Mouse (Mus musculus) urinary bladder, postnatal 25 days (tissue): ENCODE results near the gene 1600012H06Rik.
"Not testable (repeated sequence)": the region's sequence is repeated elsewhere in the genome, so short reads cannot be mapped to it uniquely, and the experiment has no call there.

ENCODE experiments used
- DNase-seq: peaks from one replicate; pipeline ENCODE4 v3.0.0; 2022; ENCODE audit warnings: low spot score

1600012H06Rik gene

DNA sequence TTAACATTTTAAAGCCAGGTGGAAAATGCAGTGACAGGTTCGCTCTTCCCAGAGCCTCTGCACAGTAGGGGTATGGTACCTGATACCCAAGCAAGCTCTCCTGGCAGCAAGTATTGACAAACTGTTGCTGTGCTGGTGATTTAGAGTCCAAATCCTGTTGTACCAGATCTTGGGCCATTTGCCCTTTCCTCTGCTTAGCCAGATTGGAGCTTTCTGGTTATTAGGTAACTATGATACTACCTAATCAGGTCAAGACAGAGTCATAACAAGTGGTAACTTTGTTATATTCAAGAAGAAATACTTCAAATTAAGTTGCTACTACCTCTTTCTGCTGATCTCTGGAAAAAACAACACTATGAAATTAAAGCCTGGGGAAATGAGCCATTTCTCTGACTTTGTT lies 1.6 kb downstream of the 1600012H06Rik start:
- DNase-seq, result no peak

DNA sequence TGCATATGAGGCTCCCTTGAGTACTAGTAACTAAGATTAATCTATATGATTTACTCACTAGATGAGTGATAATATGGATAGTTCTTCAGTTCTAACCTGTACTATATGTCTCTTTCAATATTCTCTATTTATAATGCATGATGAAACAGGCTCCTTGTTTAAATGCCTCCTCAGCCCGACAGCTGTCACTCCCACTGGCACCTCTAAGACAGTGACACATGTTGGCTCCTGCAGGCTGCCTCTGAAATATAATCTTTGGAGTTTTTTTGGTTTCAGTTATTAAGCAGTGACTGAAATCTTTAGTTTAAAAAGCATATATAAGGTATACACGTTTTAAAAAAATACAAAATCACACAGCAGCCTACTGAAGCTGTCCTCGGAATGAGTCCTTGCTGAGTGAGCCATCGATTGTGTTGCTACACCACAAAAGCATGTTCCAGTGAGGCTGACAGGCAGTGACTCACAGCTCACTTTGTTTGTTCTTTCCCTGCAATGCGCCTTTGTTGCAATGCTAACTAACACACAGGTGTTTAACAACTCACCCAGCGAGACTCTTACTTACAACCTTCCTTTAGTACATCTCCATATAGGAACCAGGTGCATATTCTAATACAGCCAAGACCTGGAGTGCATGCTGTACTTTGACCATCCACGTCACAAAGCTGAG lies 6.3 kb downstream of the 1600012H06Rik start:
- DNase-seq, result no peak

GRCm38 (mm10) chr17:14953452-14953851 lies 10.5 kb downstream of the 1600012H06Rik start:
- no peak for DNase-seq

GRCm38 (mm10) chr17:14958686-14959327 lies 15.8 kb downstream of the 1600012H06Rik start:
- DNase-seq, result no peak

DNA sequence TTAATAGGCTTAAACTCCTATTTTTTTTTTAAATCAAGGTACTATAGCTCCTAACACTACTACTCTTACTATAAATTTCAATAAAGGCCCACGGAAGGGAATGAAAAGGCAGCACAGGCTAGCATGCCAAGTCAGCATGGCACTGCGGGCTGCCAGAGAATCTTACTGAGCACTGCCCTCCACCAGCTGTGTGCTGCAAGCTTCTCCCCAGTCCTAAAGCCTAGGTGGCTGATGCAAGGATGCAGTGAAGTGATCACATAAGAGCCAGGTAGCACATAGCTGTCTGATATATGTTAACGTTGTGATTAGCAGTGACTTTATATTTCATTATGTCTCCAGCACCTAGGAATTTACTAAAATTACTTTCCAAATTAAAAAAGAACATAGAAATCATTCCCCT lies 17.0 kb downstream of the 1600012H06Rik start:
- DNase-seq, result no peak

DNA sequence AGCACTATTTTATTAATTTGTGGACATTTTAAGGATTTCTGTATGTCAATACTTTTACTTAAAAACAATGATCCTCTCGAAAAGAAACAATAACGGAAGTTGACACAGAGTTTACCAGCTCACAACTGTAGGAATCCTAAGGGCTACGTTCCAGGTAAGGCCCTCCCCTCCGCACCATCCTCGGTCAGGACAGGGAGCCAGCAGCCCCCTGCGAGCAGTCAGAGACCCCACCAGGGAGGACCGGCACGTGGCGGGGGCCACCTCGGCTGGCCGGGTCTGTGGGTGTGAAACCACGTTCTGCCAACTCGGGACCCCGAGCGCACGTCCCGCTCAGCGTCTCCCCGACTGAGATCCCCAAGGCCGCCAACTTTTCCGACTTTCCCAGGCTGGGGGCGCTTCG lies 17.5 kb downstream of the 1600012H06Rik start:
- peak; percentile 25 for DNase-seq

DNA sequence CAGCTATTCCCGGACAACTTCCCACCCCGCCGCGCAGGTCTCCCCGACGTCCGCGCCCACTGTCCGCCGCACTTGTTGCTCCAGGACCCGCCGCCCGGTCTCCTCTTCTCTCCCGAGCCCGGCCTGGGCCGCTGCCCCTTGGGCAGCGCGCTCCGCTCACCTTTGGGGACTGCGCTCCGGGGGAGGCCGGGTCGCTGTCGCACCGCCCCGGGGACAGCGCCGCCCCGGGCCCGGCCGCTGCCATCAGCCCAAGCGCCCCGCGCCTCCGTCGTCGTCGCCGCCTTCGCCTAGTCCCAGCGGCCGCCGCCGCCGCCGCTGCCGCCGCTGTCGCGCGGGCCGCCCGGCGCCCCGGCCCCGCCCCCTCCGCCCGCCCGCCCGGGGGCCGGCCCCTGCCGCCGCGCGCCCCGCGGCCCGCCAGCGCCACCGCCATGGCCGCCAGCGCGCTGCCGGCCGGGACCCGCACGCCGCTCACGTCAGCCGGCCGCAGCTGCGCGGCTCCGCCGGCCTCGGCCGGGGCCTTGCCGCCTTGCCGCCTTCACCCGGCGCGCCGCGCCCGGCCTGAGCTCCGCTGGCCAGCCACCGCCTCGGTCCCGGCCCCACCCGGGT lies 18.1 kb downstream of the 1600012H06Rik start, which contains the start of gene Phf10:
Gene Phf10 (minus strand): TSS at position 323 of the 606 bp plus-strand sequence.
- DNase-seq, result peak; percentile 44

DNA sequence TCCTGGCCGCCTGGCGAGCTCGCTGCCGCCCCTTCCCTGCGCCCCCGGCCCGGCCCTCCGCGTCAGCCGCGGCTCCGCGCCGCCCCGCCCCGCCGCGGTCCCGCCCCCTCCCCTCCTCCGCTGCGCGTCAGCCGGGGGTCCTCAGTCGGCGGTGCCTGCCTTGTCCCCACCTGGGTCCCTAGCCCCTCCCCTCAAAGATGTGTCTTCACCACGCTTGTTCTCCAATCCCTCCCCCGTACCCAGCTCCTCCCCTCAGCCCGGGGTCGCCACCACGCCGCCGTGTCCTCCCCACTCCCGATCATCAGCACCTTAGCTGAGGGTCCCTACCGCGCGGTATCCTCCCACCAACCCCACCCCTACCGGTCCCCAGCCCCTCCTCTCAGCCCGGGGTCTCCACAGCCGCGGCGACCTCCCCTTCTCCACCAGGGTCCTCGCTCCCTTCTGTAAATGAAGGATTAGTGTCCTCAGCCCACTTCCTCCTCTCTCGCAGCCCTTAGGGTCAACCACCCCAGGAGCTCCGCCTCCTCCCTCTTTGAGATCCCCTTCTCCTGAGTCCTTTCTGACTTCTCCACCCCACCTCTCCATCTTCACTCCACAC lies 18.7 kb downstream of the 1600012H06Rik start:
- not testable (repeated sequence) for DNase-seq

GRCm38 (mm10) chr17:14968373-14968913 lies 25.5 kb downstream of the 1600012H06Rik start:
- not testable (repeated sequence) for DNase-seq

- not testable (repeated sequence) for DNase-seq
These were observed 34.9 kb downstream of the 1600012H06Rik start for GRCm38 (mm10) chr17:14977718-14978361.

GRCm38 (mm10) chr17:14978362-14979038 lies 35.5 kb downstream of the 1600012H06Rik start, which contains the start of the genes 9030025P20Rik and Gm3417:
Gene 9030025P20Rik, plus strand, starts transcription at chr17:14978468.
Gene Gm3417, minus strand, starts transcription at chr17:14978790.
- DNase-seq, result not testable (repeated sequence)

DNA sequence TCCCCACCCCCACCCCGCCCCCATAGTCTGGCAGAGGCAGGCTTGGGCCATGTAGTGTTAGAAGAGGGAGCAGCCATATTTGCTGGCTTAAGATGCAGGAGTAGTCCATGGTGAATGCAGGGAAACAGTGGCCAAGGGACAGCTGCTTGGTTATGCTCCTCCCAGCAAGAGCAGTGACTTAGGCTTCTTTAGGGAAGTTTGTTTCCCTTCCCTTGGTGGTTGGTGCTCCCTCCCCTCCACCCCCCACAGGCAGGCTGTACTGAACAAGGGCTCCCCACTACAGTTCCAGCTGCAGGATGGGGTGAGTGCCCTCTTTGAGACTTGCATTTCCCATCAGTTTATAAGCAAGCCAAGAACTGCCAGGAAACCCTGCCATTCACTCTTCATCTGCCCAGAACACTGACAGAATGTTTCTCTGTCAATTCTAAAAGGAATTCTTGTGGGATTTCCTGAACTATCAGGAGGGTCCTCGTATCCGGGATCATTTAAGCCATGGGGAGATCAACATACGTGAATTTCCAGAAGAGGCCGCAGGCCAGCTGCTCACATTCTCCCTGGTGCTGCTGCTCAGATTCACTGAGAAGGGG lies 47.2 kb downstream of the 1600012H06Rik start:
- DNase-seq, result not testable (repeated sequence)

GRCm38 (mm10) chr17:14992522-14993138 lies 49.6 kb downstream of the 1600012H06Rik start:
- not testable (repeated sequence) for DNase-seq

- not testable (repeated sequence) for DNase-seq
These were observed 50.3 kb downstream of the 1600012H06Rik start for GRCm38 (mm10) chr17:14993139-14993832.

DNA sequence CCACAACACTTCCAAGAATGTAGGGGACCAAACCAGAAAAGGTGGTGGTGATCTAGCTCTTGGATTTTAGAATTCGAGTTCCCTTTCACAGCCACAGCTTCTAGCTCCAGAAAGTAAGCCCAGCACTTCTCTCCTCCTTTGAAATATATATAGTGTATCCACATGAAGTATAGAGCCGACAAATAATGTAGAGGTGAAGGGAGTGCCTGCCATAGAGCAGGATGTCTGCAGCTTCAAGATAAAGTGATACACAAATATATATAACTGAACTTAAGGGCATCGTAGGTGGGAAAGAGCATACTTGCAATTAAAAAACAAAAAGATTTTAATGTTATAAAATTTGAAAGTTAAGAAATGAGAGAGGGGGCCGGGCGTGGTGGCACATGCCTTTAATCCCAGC lies 51.2 kb downstream of the 1600012H06Rik start:
- DNase-seq, result not testable (repeated sequence)

GRCm38 (mm10) chr17:15000047-15000446 lies 57.1 kb downstream of the 1600012H06Rik start:
- DNase-seq, result not testable (repeated sequence)

- DNase-seq, result not testable (repeated sequence)
These were observed 66.1 kb downstream of the 1600012H06Rik start for GRCm38 (mm10) chr17:15009088-15009487.
